Comparison of ENCODE assay signal across 25 mouse cellular contexts in genomic region chr12:81769458-81769857, GRCm38 (mm10).
"Had no signal": no experiment of that assay in that cellular context is flagged by ENCODE, and none has a peak within 500 bp of the region (broad histone marks: within the 10 kb centered on the region; RNA-seq: fewer than 3 reads in every experiment).

No protein-coding gene starts in this region.

- H3K4me1 ChIP-seq: heart, embryonic 12.5 days; hindbrain, embryonic 10.5 days; hindbrain, embryonic 12.5 days; intestine, embryonic 15.5 days; limb, embryonic 13.5 days; limb, embryonic 15.5 days; liver, embryonic 12.5 days had no signal

- H3K4me2 ChIP-seq: heart, embryonic 12.5 days; hindbrain, embryonic 12.5 days; hindbrain, embryonic 14.5 days; intestine, embryonic 15.5 days; limb, embryonic 13.5 days; limb, embryonic 15.5 days; liver, embryonic 12.5 days had no signal

- DNase-seq: gastrocnemius, adult 2 months; gastrocnemius, postnatal 10 days; gastrocnemius, postnatal 25 days; heart, adult 2 months; heart, postnatal 10 days; heart, postnatal 4 days; kidney, adult 18-20 months; kidney, adult 8-10 months; kidney, postnatal 14 days; kidney, postnatal 36 days; layer of hippocampus, adult 9-11 months; layer of hippocampus, postnatal 36 days had no signal

- H3K9me3 ChIP-seq: heart, embryonic 12.5 days; hindbrain, embryonic 10.5 days; hindbrain, embryonic 12.5 days; intestine, embryonic 15.5 days; limb, embryonic 13.5 days; limb, embryonic 15.5 days; liver, embryonic 12.5 days had no signal

- H3K27me3 ChIP-seq: heart, embryonic 12.5 days; hindbrain, embryonic 12.5 days; intestine, embryonic 15.5 days; limb, embryonic 13.5 days; limb, embryonic 15.5 days; liver, embryonic 12.5 days had no signal

- ATAC-seq: hindbrain, embryonic 16.5 days; inflammation-experienced regulatory T-cells, adult 6 months; intestine, embryonic 15.5 days; intestine, postnatal 0 days; liver, embryonic 12.5 days had no signal

- H3K4me3 ChIP-seq: gastrocnemius, adult 2 months; heart, adult 2 months; heart, embryonic 12.5 days; hindbrain, embryonic 10.5 days; hindbrain, embryonic 12.5 days; intestine, embryonic 15.5 days; limb, embryonic 13.5 days; limb, embryonic 15.5 days; liver, embryonic 12.5 days had no signal

- H3K9ac ChIP-seq: heart, embryonic 12.5 days; hindbrain, embryonic 12.5 days; hindbrain, embryonic 14.5 days; intestine, embryonic 15.5 days; limb, embryonic 13.5 days; limb, embryonic 15.5 days; liver, embryonic 12.5 days; liver, embryonic 14.5 days had no signal

- H3K36me3 ChIP-seq: heart, embryonic 12.5 days; intestine, embryonic 15.5 days; limb, embryonic 13.5 days; limb, embryonic 15.5 days; liver, embryonic 12.5 days had no signal

- H3K27ac ChIP-seq: gastrocnemius, adult 2 months; heart, adult 2 months; hindbrain, embryonic 10.5 days; hindbrain, embryonic 12.5 days; hindbrain, embryonic 14.5 days; intestine, embryonic 15.5 days; kidney, postnatal 0 days; limb, embryonic 13.5 days; limb, embryonic 15.5 days; liver, embryonic 12.5 days; liver, embryonic 14.5 days had no signal
